Mouse (Mus musculus) gastrocnemius, postnatal 14 days (tissue): ENCODE data around the gene Pitpnm2. TPM values are rescaled to one million over a fixed set of nuclear protein-coding genes. Genes with fewer than 3 reads are reported as not detected.

Experiments used
- DNase-seq: peaks from one replicate; pipeline ENCODE4 v3.0.0; 2021; ENCODE audit warnings: mixed read lengths
- intact Hi-C: fragments of 180-260 bp; cut with DNase I; formaldehyde crosslinking; loops from one replicate; pipeline ENCODE4 v1.15.1; 2025; ENCODE audit warnings: low total_unique reads
- total RNA-seq, 2 experiments: library from RNA; stranded (reverse); gene quantifications; 2 replicates each; pipeline ENCODE4 v1.2.3; 2021

Pitpnm2 gene
- total RNA-seq, 2 experiments from 2014 or later, result 18.4 to 19.0 TPM

DNA sequence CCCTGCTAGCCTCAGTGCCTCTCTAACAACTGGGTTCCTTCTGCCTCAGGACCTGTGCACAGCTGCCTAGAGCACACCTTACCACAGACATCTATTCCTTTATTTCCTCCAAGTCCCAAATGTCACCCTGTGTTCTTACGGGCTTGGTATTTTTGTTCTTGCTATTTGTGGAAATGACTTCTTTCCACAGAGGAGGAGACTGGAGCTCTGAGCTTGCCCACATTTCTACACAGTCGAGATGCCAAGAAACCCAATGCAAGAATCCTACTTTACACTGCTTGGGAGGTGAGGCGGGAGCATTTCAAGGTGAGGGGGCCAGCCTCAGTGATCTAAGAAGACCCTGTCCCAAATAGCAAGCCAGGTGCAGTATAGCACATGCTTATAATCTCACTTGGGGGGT is 164.0 kb downstream of the Pitpnm2 start:
- DNase-seq, result no peak
- intact Hi-C loops, result loop anchor here (2.0 kb wide), 1 partner anchor 83 kb away; no protein-coding TSS in a partner anchor

DNA sequence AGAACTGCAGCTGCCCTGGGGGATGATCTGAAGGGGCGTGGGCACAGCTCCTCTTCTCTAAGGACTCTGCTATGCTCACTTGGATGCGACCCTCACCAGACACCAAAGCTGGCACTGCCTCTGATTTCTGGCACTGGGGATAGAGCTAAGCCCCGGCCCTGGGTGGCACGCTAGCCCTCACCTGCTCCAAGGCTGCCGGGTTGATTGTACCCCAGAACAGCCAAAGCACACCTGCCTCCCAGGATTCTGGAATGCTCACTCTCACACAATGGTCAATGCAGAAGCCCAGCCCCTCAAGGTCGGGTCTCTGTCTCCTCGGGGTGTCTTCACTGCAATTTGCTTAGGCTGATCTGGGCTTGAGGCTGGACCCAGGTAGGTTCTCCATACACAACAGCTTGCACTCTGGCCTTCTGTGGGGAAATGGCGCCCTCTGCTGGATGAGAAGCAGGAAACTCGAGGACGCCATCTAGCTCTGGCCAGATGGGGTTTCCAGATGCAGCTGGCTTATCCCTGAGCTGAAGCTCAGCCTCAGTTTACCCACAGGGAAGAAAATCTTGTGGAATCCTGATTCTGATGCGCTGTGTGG is 164.9 kb downstream of the Pitpnm2 start:
- intact Hi-C loops, result loop anchor here (2.0 to 5.0 kb wide), 2 partner anchors 82 to 137 kb away; no protein-coding TSS in a partner anchor
- DNase-seq, result peak; percentile 84

DNA sequence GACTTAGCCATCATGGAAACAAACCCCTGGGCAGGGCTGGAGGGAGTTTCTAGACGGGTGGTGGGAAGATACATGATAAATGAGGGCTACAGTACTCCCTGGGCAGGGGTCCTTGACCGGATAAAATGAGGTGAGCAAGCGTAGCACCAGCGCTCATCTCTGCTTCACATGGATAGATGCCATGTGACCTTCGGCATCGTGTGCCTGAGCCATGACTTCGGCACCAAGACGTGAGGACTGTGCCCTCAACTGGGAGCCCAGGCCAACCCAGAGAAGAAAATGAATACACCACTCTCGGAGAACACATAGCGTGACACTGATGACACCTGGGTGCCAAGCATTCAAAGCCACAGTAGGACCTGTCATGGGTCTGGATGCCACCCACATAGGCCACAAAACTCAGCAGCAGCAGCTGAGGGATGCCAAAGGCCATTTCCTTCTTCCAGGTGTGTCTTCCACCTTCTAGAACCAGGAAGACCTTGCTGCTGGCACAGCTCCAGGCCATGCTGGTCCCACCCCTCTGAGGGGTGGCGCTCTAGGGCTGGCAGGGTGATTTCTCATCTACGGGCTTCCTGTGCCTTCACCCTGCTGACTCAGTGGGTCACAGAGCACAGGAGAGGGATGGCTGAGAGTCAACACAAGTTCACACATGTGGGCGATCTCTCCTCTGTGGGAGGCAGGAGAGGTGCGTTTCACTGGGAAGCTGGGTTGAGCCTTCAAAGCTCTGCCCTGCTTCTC is 165.5 kb downstream of the Pitpnm2 start:
- intact Hi-C loops, result loop anchor here (2.0 to 5.0 kb wide), 2 partner anchors 81 to 137 kb away; no protein-coding TSS in a partner anchor
- DNase-seq, result peak; percentile 25

DNA sequence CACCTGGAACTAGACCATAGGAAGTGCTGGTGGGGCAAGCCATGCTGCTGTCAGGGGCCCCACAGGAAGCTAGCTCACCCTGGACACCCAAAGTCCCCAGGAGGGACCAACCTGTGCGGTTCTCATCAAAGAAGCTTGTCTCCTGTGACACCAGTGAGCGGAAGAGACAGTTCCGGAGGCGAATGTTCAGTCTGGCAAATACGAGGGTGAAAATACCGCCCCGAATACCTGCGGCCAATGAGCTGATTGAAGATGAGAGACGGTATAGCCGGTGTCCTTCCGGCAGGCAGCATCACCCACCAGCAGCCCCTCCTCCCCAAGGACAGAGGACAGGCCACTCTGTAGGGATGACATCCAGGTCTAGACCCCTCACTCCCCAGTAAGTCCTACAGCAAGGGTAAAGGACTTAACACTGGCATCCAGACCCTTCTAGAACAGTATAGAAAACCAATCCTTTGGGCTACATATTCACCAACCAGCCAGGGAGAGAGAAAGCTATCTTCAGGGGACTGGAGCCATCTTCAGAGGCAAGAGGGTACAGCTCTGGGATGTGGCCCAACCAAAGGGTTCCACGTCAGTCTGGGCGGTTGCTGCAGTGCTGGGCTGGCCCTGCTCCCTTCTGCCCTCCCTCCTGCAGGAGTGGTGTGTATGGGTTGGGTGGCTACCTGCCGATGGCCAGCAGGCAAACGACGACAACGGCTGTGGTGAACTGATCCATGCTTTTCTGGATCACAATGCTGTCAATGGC is 166.4 kb downstream of the Pitpnm2 start:
- DNase-seq, result no peak
- intact Hi-C loops, result loop anchor here (5.0 kb wide), 1 partner anchor 136 kb away; no protein-coding TSS in a partner anchor

DNA sequence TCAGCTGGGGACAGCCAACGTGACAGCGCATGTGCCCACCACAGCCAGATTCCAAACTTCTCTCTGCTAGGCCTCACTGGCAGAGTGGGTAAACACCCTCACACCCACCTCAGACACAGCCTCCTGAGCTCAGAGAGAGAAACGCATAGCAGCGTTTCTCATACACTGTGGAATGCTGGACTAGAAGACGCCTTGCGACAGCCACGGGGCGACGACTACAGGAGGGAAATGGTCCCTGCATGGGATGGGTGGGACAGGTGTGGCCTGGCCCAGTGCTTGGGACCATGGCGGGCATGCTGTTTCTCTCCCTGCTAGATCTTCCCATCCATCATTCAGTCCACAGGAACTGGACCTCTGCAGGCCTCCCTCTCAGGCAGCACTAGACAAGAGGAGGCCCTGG is 167.1 kb downstream of the Pitpnm2 start:
- intact Hi-C loops, result loop anchor here (5.0 kb wide), 1 partner anchor 135 kb away; no protein-coding TSS in a partner anchor
- no peak for DNase-seq

DNA sequence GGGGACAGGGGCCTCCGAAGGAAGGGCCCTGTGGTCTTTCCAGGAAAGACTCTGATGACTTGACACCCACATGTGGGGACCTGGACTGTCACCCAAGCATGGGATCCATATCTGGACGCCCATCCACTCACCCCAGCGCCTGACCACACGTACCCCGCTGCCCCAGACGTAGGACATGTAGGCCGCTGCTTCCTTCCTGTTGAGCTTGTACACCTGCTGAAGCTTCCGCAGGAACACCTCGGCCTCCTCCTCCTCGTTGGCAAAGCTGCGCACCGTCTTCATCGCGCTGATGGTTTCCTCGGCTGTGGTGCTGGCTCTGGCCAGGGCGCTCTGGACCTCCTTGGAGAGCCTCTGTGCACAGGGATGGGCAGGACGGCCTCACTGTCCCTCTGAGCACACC is 169.7 kb downstream of the Pitpnm2 start:
- intact Hi-C loops, result loop anchor here (5.0 kb wide), 1 partner anchor 133 kb away; no protein-coding TSS in a partner anchor
- no peak for DNase-seq

DNA sequence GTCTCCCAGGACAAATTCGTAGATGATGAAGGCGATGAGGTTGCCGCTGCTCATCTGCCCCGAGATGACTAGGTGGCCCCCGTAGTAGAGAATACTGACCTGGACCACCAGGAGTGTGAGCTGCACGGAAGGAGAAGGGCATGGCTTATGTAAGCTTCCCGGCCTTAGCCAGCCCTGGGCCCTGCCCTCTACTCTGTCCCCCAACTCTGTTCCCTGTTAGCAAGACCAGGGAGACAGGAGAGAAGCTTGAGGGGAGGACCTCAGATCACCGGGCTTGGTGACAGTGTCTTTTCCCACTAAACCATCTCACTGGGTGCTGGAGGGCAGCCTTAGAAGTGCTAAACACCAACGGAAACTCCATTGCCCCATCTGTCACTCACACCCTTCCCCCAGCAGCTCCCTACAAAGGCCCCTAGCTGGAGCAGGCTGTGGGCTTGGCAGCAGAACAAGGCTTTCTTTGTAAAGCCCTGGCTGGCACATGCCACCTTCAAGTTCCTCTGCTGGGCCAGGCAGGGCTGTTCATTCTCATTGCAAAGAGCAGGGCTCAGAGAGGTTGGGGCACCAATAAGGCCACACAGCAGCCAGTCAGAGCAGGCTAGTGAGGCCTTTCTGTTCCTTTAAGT is 170.7 kb downstream of the Pitpnm2 start:
- DNase-seq, result peak; percentile 27
- intact Hi-C loops, result no loop called here

DNA sequence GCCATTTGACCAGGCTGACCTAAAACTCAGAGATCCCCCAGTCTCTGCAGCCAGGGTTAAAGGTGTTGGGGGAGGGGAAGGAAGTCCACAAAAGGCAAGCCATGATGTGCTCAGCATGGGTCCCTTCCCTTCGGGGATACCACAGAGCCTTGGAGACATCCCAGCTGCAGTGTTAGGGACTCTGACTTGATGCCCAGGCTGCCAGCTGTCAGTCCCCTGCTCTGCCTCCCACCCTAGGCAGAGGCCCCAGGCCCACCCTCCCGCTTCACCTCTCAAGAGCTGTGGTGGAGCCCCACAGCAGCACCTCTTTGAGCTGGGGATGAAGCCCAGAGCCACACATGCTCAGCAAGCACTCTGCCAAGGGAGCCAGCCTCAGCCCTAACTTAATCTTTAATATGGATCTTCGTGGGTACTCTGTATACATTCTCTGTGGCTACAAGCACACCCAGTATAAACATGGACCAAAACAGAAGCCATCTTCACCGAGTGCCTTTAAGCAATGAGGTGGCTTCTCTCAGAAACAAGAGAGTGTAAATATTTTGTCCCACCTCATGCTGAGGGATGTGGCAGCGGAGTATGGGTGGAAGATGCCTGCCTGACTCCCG is 171.6 kb downstream of the Pitpnm2 start:
- intact Hi-C loops, result no loop called here
- no peak for DNase-seq

DNA sequence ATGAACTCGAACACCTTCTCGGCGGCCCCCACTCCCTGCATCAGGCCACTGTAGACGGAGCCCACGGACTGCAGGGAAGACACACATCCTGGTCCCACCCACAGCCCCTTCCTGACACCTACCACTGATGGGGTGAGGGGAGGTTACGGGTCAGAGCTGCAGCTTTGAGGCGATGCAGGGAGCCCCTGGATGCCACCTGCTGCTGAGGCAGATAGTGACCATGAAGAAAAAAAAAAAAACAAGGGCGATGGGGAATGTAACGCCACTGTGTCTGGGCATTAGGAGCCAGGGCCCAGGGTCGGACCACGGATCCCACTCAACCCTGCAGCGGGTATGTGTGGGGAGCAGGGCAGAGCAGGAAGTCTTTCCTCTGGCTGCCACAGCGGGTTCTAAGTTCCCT is 172.3 kb downstream of the Pitpnm2 start:
- intact Hi-C loops, result no loop called here

DNA sequence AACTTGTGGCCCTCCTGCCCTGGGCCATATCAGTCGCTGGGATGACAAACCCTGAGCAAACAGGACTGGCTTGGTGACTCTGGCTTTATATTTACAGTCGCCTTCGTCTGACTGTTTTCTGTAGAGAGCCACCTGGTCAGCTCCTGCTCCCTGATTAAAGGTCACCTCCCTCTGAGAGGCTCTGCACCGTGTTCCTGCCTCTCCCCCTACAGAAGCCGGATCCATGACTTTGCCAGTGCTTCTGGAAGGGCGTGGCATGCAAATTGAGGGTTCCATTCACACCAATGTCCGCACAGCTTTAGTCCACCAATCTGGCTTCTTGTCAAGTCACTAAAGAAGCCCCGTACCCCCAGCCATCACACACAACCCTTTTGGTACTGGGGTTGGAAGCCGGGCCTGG is 173.0 kb downstream of the Pitpnm2 start:
- intact Hi-C loops, result no loop called here
- no peak for DNase-seq

More for the DNA sequence above, 172.3 kb downstream of the Pitpnm2 start:
- no peak for DNase-seq

DNA sequence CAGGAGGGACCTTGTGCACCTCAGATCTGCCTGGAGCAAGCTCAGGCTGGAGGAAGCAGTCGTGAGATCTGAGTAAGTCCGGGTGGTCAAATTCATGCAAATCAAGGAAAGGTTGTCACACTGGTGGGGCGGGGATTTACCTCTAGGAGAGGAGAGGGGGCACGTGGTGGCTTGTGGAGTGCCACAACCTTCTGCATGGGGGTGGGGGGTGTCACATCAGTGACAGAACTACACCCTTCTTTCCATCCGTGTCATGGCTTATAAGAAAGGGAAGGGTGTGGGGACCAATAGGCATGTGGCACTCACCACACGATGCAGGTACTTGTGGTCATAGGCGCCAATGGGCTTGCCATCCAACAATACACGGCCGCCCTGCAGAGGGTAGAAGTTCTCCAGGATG is 173.8 kb downstream of the Pitpnm2 start:
- DNase-seq, result no peak
- intact Hi-C loops, result no loop called here

DNA sequence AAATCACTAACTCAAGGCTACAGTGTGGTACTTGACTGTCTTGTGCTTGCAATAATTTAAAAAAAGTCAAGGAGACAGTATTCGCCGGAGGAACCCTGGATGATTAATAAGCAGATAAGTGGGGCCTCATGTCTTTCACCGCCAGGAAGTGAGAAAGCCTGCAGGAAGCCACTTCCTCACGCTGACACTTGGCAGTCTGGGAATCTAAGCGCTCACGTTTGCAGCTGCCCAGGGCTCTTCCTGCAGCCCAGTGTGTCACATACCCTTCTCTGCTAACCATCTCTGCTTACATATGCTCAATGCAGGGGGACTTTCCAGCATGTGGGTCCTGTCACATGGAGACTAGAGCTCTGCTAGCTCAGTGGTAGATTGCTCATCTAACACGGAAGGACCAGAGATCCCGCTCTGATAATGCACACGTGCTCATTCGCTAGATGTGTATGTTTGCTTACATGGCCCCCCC is 174.7 kb downstream of the Pitpnm2 start:
- intact Hi-C loops, result no loop called here
- DNase-seq, result no peak

DNA sequence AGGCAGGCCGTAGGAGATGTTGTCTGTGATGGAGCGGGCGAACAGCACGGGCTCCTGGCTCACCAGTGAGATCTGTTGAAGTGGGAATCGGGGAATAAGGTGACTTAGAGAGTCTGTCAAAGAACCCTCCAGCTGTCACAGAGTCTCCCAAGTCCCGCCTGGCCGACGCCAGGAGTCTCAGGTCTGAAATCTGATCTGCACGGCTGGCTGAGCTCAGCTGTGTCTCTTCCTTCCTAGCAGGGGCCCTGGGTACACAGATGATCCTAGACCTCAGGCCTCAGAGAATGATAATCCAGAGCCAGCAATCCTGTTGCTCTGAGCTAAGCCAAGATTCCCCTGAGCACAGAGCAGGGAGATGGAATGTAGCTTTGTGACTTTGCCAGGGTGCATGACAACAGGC is 175.9 kb downstream of the Pitpnm2 start:
- peak; percentile 53 for DNase-seq
- intact Hi-C loops, result no loop called here

DNA sequence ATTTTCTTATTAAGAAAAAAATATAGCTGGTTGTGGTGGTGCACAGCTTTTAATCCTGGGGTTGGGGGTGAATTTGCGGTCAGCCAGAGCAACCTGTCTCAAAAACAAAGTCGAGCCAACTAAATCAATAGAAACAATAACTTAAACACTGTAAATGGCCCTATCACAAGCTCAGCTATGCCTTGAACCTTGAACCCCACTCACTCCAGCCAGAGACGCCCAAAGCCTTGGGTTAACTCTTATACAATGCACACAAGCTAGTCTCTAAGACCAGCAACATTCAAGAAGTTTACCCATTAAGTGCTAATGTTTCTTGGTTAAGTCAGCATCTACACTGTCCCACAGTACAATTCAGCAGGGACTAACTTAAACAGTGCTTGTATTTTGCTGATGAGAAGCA is 179.9 kb downstream of the Pitpnm2 start:
- intact Hi-C loops, result no loop called here
- no peak for DNase-seq

Other genes starting within 250 kb of the Pitpnm2 start
- gene Vps37b, start 217.5 kb downstream of the Pitpnm2 start, total RNA-seq, result 1 to 10 TPM; 6.3 to 7.8 TPM
- gene Abcb9, start 154.0 kb downstream of the Pitpnm2 start, total RNA-seq, result 1 to 10 TPM; 5.7 TPM
- 1 to 10 TPM; 6.8 to 8.8 TPM for gene Ogfod2, start 137.5 kb downstream of the Pitpnm2 start, total RNA-seq
- 10 to 100 TPM; 42.8 to 46.5 TPM for gene Arl6ip4, start 133.7 kb downstream of the Pitpnm2 start, total RNA-seq
- 1 to 10 TPM; 2.6 to 2.9 TPM for gene Mphosph9, start 78.2 kb upstream of the Pitpnm2 start, total RNA-seq
- gene 2810006K23Rik, start 78.3 kb upstream of the Pitpnm2 start, total RNA-seq, result 1 to 10 TPM; 6.9 to 8.6 TPM
- 100 to 1,000 TPM in 1 of 2 experiments, 10 to 100 TPM in 1; 99.5 to 128 TPM for gene Cdk2ap1, start 113.3 kb upstream of the Pitpnm2 start, total RNA-seq
- 10 to 100 TPM; 32.4 to 35.6 TPM for gene Sbno1, start 176.2 kb upstream of the Pitpnm2 start, total RNA-seq
- gene Kmt5a, start 190.2 kb upstream of the Pitpnm2 start, total RNA-seq, result 10 to 100 TPM; 56.4 to 66.0 TPM
- 1 to 10 TPM; 4.2 to 4.6 TPM for gene Rilpl2, start 228.6 kb upstream of the Pitpnm2 start, total RNA-seq
- 10 to 100 TPM; 27.3 to 28.4 TPM for gene Snrnp35, start 233.4 kb upstream of the Pitpnm2 start, total RNA-seq